Mouse (Mus musculus): ENCODE data around the gene Tcl1b4. TPM values are rescaled to one million over a fixed set of nuclear protein-coding genes. Genes with fewer than 3 reads are reported as not detected.

The Tcl1b4 gene
- polyA plus RNA-seq, 1 experiment, result not detected

DNA sequence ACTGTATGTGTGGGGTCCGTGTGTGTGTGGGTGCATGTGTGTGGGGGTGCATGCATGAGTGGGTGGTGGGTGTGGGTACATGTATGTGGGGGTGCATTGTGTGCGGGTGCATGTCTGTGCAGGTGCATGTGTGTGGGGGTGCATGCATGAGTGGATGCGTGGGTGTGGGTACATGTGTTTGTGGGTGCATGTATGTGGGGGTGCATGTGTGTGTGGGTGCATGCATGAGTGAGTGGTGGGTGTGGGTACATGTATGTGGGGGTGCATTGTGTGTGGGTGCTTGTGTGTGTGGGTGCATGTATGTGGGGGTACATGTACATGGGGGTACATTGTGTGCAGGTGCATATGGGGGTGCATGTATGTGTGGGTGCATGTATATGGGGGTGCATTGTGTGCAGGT, 52.0 kb downstream of the Tcl1b4 start:
- Histone ChIP-seq H3K27ac (ENCODE audit: insufficient read depth, low read length) (no peak overlapping the region), H3K4me1 (ENCODE audit: control insufficient read depth, insufficient read depth, insufficient read length) (no peaks in the 10 kb centered on the region), H3K27me3 (ENCODE audit: control insufficient read depth, insufficient read depth, low read length) (no peaks in the 10 kb centered on the region), H3K36me3 (ENCODE audit: control insufficient read depth, insufficient read depth, low read length) (no peaks in the 10 kb centered on the region), H3K4me3 (ENCODE audit: extremely low read depth, insufficient read depth, insufficient read length) (no peak overlapping the region)
- TF ChIP-seq POLR2A (IDR thresholded peaks at IDR 0.05; ENCODE audit: low read depth, low read length), result no peak
- no peak for TF ChIP-seq CTCF (IDR thresholded peaks at IDR 0.05; ENCODE audit: extremely low read depth, insufficient read depth, insufficient read length, insufficient replicate concordance)
- 88% methylated on average over 3 of the region's 3 CpGs for WGBS
- DNase-seq (ENCODE audit: low read depth in 1 of 2, low spot score in 2 of 2), result no peak

Other genes with a start within 250 kb of the Tcl1b4 start
- gene Syne3, start 192.1 kb upstream of the Tcl1b4 start, polyA plus RNA-seq (2012; rRNA removed), result 5.4 and 6.3 TPM in 2 replicates
- gene Glrx5, start 169.3 kb upstream of the Tcl1b4 start, polyA plus RNA-seq (2012; rRNA removed), result 102 and 109 TPM in 2 replicates
- gene Tcl1b2, start 55.9 kb upstream of the Tcl1b4 start, polyA plus RNA-seq (2012; rRNA removed), result not detected in 2 replicates
- gene Tcl1b1, start 42.3 kb upstream of the Tcl1b4 start, polyA plus RNA-seq (2012; rRNA removed), result not detected in 2 replicates
- gene Tcl1b5, start 25.6 kb upstream of the Tcl1b4 start, polyA plus RNA-seq (2012; rRNA removed), result not detected in 2 replicates
- not detected in 2 replicates for gene Tcl1b3, start 10.9 kb upstream of the Tcl1b4 start, polyA plus RNA-seq (2012; rRNA removed)
- gene Tcl1, start 20.8 kb downstream of the Tcl1b4 start, polyA plus RNA-seq (2012; rRNA removed), result not detected in 2 replicates
- not detected in 2 replicates for gene Tunar, start 131.9 kb downstream of the Tcl1b4 start, polyA plus RNA-seq (2012; rRNA removed)